Mouse (Mus musculus) myocyte (in vitro differentiated cells): ENCODE results near the gene Atrnl1. TPM values are rescaled to one million over a fixed set of nuclear protein-coding genes. Genes with fewer than 3 reads are reported as not detected.

Experiments
- H3K27me3 ChIP-seq: one replicate; pipeline ENCODE4 v1.6.1; 2011; ENCODE audit not compliant: control insufficient read depth, insufficient read depth, insufficient read length
- H3K36me3 ChIP-seq: one replicate; pipeline ENCODE4 v1.6.1; 2011; ENCODE audit not compliant: control insufficient read depth, insufficient read depth
- H3K4me2 ChIP-seq: one replicate; pipeline ENCODE4 v1.6.1; 2011; ENCODE audit warnings: low read depth, control low read depth
- H3K4me3 ChIP-seq: one replicate; pipeline ENCODE4 v1.5.1; 2011; ENCODE audit warnings: mild to moderate bottlenecking, control low read depth, moderate library complexity
- H3K79me2 ChIP-seq: one replicate; pipeline ENCODE4 v1.6.1; 2011; ENCODE audit not compliant: control insufficient read depth, insufficient read depth
- H3ac ChIP-seq: one replicate; pipeline ENCODE4 v1.6.1; 2011; ENCODE audit not compliant: control insufficient read depth, insufficient read length
- CEBPB ChIP-seq: IDR thresholded peaks from 2 replicates; pipeline ENCODE4 v1.6.1; 2011; ENCODE audit warnings: mild to moderate bottlenecking, moderate library complexity; ENCODE audit not compliant: poor library complexity, insufficient read depth, severe bottlenecking
- E2F4 ChIP-seq: IDR thresholded peaks from one replicate; pipeline ENCODE4 v1.6.1; 2011; ENCODE audit warnings: mild to moderate bottlenecking, control low read depth, moderate library complexity; ENCODE audit not compliant: insufficient read depth
- MAX ChIP-seq: IDR thresholded peaks from one replicate; pipeline ENCODE4 v1.6.1; 2011; ENCODE audit warnings: low read depth, mild to moderate bottlenecking, control low read depth
- MYOD1 ChIP-seq, 3 experiments: IDR thresholded peaks; one replicate each; pipeline ENCODE4 v1.6.1; 2011; ENCODE audit warnings: control low read depth in 2 of 3, low read depth in 2 of 3, mild to moderate bottlenecking in 2 of 3, moderate library complexity in 1 of 3; ENCODE audit not compliant: insufficient read length in 2 of 3, control insufficient read depth in 1 of 3
- MYOG ChIP-seq, 3 experiments: IDR thresholded peaks; one replicate each; pipeline ENCODE4 v1.6.1; 2011; ENCODE audit warnings: control low read depth in 2 of 3, low read depth in 2 of 3, mild to moderate bottlenecking in 2 of 3; ENCODE audit not compliant: insufficient read length in 2 of 3, control insufficient read depth in 1 of 3, insufficient read depth in 1 of 3
- POLR2A ChIP-seq: IDR thresholded peaks from one replicate; pipeline ENCODE4 v1.6.1; 2011; ENCODE audit warnings: low read depth, mild to moderate bottlenecking, control low read depth, moderate library complexity; ENCODE audit not compliant: insufficient read length
- POLR2AphosphoS2 ChIP-seq: IDR thresholded peaks from one replicate; pipeline ENCODE4 v1.6.1; 2011; ENCODE audit warnings: low read depth, control low read depth; ENCODE audit not compliant: insufficient read length
- REST ChIP-seq: IDR thresholded peaks from one replicate; pipeline ENCODE4 v1.6.1; 2011; ENCODE audit warnings: mild to moderate bottlenecking, control low read depth, moderate library complexity; ENCODE audit not compliant: insufficient read depth, insufficient read length
- SRF ChIP-seq: IDR thresholded peaks from one replicate; pipeline ENCODE4 v1.6.1; 2011; ENCODE audit warnings: low read depth; ENCODE audit not compliant: control insufficient read depth, insufficient read length
- TCF12 ChIP-seq: IDR thresholded peaks from one replicate; pipeline ENCODE4 v1.6.1; 2011; ENCODE audit warnings: mild to moderate bottlenecking, control low read depth; ENCODE audit not compliant: poor library complexity, insufficient read depth, severe bottlenecking
- TCF3 ChIP-seq: IDR thresholded peaks from one replicate; pipeline ENCODE4 v1.6.1; 2011; ENCODE audit warnings: low read depth, control low read depth; ENCODE audit not compliant: insufficient read length
- USF1 ChIP-seq: IDR thresholded peaks from one replicate; pipeline ENCODE4 v1.6.1; 2011; ENCODE audit warnings: low read depth, mild to moderate bottlenecking, control low read depth, moderate library complexity
- polyA plus RNA-seq: library from polyadenylated mRNA; unstranded; fragments of >200 nt; fragmentation: generic; extraction: Trizol; gene quantifications from one replicate; pipeline ENCODE4 v1.2.1, GENCODE M21; 2012; ENCODE audit warnings: missing spikeins

The Atrnl1 gene
- polyA plus RNA-seq, 1 experiment: 5.4 TPM

DNA sequence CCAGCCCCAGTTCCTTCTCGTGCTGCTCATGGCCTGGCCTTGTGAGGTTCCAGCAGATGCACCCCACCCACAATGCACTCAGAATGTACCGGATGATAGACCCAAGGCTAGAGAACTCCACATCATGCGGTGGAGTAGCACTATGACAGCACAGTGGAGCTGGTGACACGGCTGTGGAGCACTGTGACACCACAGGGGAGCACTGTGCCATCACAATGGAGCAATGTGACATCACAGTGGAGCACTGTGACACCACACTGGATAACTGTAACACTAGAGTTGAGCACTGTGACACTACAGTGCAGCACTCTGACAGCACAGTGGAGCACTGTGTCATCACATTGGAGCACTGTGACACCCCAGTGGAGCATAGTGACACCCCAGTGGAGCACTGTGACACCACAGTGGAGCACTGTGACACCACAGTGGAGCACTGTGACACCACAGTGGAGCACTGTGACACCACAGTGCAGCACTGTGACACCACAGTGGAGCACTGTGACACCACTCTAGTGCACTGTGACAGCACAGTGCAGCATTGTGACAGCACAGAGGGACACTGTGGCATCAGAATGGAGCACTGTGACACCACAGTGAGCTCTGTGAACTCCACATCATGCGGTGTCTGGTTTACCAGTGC is 502.4 kb downstream of the Atrnl1 start:
- TF ChIP-seq REST: no peak
- no peak for TF ChIP-seq SRF
- Histone ChIP-seq H3K36me3 (no peaks in the 10 kb centered on the region), H3K27me3 (no peaks in the 10 kb centered on the region), H3K4me3 (no peak overlapping the region), H3ac (no peak overlapping the region), H3K79me2 (no peaks in the 10 kb centered on the region), H3K4me2 (no peak overlapping the region)

DNA sequence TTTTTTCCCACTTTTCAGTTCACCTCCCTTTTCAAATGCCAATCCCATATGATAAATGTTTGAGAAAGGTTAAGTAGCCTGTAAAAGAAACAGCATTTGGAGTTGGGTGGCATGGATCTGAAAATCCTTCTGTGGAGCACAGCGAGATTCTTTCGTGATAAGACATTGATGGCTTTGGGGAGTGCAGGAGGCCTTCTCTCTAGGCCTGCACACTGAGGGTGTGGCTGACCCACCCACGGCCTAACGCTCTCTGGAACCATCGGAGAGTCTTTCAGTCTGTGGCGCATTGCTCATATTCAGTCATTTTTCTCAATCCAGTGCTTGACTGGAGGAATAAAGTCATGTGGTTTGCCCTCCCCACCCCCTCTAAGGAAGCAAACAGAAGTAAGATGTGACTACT is 506.8 kb downstream of the Atrnl1 start:
- Histone ChIP-seq H3K36me3 (no peaks in the 10 kb centered on the region), H3K4me2 (no peak overlapping the region), H3K27me3 (no peaks in the 10 kb centered on the region), H3K79me2 (no peaks in the 10 kb centered on the region), H3ac (no peak overlapping the region), H3K4me3 (no peak overlapping the region)
- no peak for TF ChIP-seq MYOD1 (IDR thresholded peaks at IDR 0.05; ENCODE audit: control insufficient read depth in 1 of 3, insufficient read length in 2 of 3, low read depth in 2 of 3)
- no peak for TF ChIP-seq E2F4
- TF ChIP-seq USF1: no peak
- TF ChIP-seq MYOG (IDR thresholded peaks at IDR 0.05; ENCODE audit: control insufficient read depth in 1 of 3, insufficient read depth in 1 of 3, insufficient read length in 2 of 3, low read depth in 2 of 3): no peak
- no peak for TF ChIP-seq CEBPB
- TF ChIP-seq MAX: no peak
- TF ChIP-seq REST: no peak
- TF ChIP-seq TCF3: no peak
- no peak for TF ChIP-seq POLR2AphosphoS2
- TF ChIP-seq POLR2A: no peak
- TF ChIP-seq TCF12: no peak
- TF ChIP-seq SRF: no peak

DNA sequence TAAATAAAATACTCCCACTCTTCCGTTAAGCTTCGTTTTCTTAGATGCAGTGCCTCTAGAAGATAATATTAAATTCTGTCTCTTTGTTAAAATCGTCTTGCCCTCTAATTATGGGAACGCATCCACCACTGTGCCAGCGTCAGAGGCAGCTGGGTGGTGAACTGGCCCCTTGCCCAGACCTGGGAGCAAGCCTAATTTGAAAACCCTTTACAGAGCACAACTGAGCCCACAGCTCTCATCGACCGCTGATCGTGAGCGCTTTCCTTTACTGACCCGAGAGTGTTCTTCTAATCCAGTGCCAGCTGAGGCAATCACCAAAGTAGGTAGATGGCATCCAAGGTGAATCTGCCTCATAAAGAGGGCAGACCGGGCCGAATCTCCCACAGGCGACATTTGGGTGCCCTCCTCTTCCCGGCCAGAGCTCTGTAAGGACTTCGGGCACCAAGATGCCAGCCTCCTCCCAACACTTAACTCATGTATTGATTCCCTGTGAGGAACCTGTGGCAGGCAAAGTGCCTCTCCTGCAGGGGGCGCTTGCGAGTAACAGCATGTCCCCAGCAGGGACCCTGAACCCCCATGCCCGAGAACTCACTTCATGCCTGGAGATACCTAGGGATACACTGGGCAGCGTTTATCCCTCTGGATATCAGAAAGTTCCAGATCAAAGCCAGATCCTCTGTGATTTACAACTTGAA is 507.5 kb downstream of the Atrnl1 start:
- H3ac ChIP-seq: no peak overlapping the region
- H3K4me2 ChIP-seq: no peak overlapping the region
- no peaks in the 10 kb centered on the region for H3K79me2 ChIP-seq
- TF ChIP-seq E2F4: no peak
- TF ChIP-seq MAX: no peak
- TF ChIP-seq CEBPB: no peak
- TF ChIP-seq SRF: no peak
- no peak for TF ChIP-seq USF1
- no peak for TF ChIP-seq POLR2AphosphoS2
- TF ChIP-seq REST: no peak
- no peak for TF ChIP-seq TCF12
- TF ChIP-seq MYOD1 (IDR thresholded peaks at IDR 0.05; ENCODE audit: control insufficient read depth in 1 of 3, insufficient read length in 2 of 3, low read depth in 2 of 3): no peak
- TF ChIP-seq MYOG (IDR thresholded peaks at IDR 0.05; ENCODE audit: control insufficient read depth in 1 of 3, insufficient read depth in 1 of 3, insufficient read length in 2 of 3, low read depth in 2 of 3): no peak
- no peaks in the 10 kb centered on the region for H3K36me3 ChIP-seq
- no peaks in the 10 kb centered on the region for H3K27me3 ChIP-seq
- H3K4me3 ChIP-seq: no peak overlapping the region

DNA sequence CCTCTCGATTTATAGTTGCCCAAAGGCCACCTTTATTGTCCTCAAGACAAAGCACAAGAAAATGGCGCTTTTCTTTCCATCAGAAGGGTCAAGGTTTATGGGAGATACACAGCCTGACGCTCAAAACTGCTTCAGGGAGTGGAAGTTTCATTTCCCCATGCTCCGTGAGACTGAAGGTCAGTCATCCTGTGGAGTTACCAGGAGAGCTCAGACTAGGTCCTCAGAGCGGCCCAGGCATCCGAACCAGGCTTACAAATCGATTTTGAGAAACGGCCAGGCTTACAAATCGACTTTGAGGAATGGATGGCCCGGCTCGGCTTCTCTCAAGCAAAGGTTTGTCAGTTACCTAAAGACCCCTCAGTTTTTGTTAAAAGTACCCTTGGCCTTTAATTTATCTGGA is 508.0 kb downstream of the Atrnl1 start:
- no peaks in the 10 kb centered on the region for H3K36me3 ChIP-seq
- no peaks in the 10 kb centered on the region for H3K79me2 ChIP-seq
- no peak overlapping the region for H3K4me2 ChIP-seq
- H3K4me3 ChIP-seq: no peak overlapping the region
- TF ChIP-seq E2F4: no peak
- TF ChIP-seq SRF: no peak
- no peak for TF ChIP-seq REST
- TF ChIP-seq TCF12: no peak
- no peak for TF ChIP-seq TCF3
- no peak for TF ChIP-seq USF1
- no peak for TF ChIP-seq MAX
- no peak for TF ChIP-seq CEBPB
- TF ChIP-seq MYOD1 (IDR thresholded peaks at IDR 0.05; ENCODE audit: control insufficient read depth in 1 of 3, insufficient read length in 2 of 3, low read depth in 2 of 3): no peak
- no peak for TF ChIP-seq POLR2AphosphoS2
- TF ChIP-seq MYOG (IDR thresholded peaks at IDR 0.05; ENCODE audit: control insufficient read depth in 1 of 3, insufficient read depth in 1 of 3, insufficient read length in 2 of 3, low read depth in 2 of 3): no peak
- TF ChIP-seq POLR2A: no peak
- no peaks in the 10 kb centered on the region for H3K27me3 ChIP-seq
- H3ac ChIP-seq: no peak overlapping the region

DNA sequence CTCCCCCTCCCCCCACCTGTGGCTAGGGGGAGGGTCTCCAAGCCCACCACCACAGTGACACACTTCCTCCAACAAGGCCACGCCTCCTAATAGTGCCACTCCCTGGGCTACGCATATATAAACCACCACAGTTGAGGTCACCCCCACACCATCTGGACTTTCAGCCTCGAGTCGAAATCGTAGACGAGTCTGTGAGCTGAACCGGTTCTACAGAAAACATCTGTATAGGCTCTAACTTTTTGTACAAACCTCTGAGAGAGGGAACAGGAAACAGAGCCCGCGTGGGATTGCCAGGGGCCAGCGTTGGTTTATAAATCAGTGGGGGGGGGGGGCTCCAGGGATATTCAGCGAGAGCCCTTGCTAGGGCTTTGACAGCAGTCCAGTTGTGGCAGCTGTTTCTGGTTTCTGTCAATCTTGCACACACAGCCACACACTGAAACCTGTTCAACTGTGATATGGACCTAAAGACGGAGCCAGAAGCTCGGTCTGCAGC is 508.9 kb downstream of the Atrnl1 start:
- no peaks in the 10 kb centered on the region for H3K27me3 ChIP-seq
- H3K36me3 ChIP-seq: no peaks in the 10 kb centered on the region
- TF ChIP-seq MAX (no peak), SRF (no peak), POLR2AphosphoS2 (no peak), USF1 (no peak), CEBPB (no peak), TCF3 (no peak), TCF12 (no peak), REST (no peak), POLR2A (no peak), E2F4 (no peak), MYOG (IDR thresholded peaks at IDR 0.05; ENCODE audit: control insufficient read depth in 1 of 3, insufficient read depth in 1 of 3, insufficient read length in 2 of 3, low read depth in 2 of 3) (no peak), MYOD1 (IDR thresholded peaks at IDR 0.05; ENCODE audit: control insufficient read depth in 1 of 3, insufficient read length in 2 of 3, low read depth in 2 of 3) (no peak)
- no peak overlapping the region for H3ac ChIP-seq
- H3K4me3 ChIP-seq: no peak overlapping the region
- no peaks in the 10 kb centered on the region for H3K79me2 ChIP-seq
- H3K4me2 ChIP-seq: no peak overlapping the region
